Mouse (Mus musculus) right cerebral cortex, adult 18-20 months (tissue): ENCODE measurements around the gene Tead1.

Source experiments
- DNase-seq: peaks from one replicate; pipeline ENCODE4 v3.0.0; 2022; ENCODE audit warnings: mixed read lengths

The Tead1 gene

GRCm38 (mm10) chr7:112688425-112689001, 9.4 kb downstream of the Tead1 start:
- no peak for DNase-seq

DNA sequence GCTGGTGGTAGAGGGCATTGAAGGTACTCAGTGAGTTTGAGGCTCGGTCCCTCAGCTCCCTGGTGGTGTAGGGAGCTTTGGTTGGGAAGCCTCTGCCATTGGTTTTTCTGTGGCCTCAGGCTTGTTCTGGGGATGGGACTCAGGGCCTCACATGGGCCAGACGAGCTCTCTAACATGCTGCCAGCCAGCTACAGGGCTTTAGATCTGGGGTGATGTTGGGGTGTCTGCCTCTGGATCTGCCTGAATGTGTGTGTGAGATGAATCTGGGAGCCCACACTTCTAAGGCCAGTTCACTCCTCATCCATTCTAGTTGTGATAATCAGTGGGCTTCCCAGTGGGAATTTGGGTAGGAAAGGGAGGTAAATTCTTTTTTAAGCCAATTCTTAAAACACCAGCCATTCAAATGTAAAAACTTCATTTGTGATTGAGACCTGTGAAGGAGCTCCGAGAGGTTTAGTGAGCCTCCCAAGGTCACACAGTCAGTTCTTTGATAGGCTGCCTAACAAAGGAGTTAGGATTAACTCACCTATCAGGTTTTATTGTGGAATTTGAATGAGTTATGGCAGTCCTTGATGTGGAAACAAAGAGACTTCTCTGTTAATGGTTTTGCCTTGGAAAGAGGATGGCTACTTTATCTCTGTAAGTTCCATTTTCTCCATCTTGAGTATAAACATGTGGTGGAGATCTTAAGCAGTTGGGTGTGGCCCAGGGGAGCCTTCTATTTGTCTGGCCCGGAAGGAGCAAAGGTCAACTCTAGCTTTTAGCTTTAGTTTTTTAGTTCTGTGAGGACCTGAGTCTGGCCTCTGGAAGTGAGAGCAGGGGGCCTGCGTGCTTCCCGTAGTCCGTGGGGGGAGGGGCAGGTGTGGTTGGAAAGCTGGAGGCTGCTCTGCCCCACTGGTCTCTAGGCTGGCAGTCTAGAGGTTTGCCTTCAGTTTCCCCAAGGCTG, 12.0 kb downstream of the Tead1 start:
- DNase-seq, result no peak

DNA sequence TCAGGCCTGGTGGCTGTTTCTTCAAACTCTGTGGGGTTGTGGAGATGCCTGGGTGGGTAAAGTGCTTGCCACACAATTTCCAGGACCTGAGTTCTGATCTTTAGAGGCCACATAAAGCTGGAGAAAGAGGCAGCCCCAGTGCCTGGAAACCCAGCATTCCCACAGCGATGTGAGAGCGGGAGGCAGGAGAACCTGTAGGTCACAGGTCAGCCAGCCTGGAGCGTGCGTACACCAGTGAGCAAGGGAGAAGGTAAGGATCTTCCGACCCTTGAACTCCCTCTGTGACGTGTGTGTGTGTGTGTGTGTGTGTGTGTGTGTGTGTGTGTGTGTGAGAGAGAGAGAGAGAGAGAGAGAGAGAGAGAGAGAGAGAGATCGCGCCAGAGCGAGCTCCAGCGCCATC, 14.4 kb downstream of the Tead1 start:
- no peak for DNase-seq

DNA sequence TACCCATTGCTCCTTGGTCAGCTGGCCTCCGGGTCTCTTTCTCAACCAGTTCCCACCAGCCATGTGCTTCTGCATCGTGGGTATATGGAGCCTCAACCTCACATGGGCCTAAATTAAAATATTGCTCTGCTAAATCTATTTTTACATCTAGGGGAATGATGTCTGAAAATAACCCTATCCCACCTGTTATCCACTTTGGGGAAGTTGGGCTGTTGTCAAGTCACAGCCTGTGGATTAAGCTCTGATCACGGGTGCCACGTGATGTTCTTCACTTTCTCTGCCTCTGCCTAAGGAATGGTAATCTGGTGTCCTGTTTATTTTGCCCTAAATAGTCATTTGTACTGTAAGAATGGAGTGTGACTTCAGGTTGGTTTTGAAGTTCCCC, 17.7 kb downstream of the Tead1 start:
- no peak for DNase-seq

DNA sequence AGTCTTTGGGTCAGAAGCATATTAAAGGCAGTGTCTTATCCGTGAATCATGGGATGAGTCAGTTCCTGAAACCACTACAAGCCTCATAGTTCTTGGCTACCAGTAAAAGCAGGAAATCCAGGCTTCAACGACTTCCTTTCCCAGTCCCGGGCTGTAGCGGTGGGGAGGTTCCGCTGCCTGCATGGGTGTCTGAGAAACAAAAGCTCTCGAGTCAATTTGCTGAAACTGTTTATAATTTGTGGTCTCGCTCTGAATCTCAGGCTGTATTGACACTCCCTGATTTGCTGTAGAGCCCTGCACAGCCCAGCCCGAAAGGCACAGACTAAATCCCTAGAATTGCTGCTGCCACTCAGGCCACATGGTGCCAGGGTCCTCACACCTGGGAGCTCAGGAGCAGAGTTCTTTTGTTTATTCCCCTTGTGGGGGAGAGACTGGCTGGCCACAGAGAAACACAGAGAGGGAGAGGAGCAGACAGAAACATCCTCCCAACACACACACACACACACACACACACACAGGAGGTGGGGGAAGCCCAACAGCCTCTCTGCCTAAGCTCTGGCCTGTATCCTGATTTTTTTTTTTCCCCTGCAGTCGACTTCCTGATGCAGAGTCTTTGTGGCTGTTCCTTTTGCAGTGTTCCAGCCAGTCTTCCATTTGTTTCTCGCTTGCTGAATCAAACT, 18.2 kb downstream of the Tead1 start:
- DNase-seq, result no peak

DNA sequence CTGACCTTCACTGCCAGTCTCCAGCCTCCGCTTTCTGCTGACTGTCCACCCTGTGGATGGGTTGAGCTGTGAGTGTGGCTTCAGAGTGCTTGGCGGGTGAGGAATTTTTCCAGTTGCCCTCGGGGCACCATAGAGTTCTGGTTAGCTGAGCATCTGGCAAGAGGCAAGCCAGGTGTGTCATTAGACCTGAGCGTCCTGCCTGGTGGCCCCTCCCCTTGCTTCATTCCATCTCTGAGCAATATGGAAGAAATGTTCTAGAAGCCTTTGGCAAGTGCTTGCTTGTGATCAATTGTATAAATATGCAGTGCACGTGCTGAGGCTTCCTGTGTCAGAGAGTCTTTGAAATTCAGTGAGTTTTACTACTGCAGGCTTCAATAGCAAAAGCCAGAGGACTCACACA, 21.0 kb downstream of the Tead1 start:
- no peak for DNase-seq

- no peak for DNase-seq
Measured at GRCm38 (mm10) chr7:112703341-112703740, 24.2 kb downstream of the Tead1 start.

- no peak for DNase-seq
Measured at GRCm38 (mm10) chr7:112705870-112706269, 26.8 kb downstream of the Tead1 start.

- no peak for DNase-seq
Measured at GRCm38 (mm10) chr7:112706756-112707155, 27.6 kb downstream of the Tead1 start.

- DNase-seq, result no peak
Measured at GRCm38 (mm10) chr7:112710409-112711107, 31.4 kb downstream of the Tead1 start.

DNA sequence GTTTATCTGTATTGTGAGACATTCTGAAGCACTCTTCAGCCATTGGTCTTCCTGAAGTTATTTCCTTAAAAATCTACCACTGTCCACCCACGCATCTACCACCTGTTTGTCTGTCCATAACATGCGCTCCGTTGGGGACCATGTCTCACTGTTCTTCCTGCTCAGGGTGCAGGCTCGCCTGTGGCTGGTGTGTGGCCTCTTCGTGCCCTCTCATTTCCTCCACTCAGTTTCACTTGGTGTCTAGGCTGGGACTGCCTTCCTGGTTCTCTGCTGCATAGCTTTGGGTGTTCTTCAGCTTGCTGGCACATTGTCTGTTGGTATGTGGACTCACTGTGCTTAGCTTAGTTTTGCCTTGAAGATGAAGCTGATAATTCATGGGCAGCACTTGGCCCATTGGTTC, 32.9 kb downstream of the Tead1 start:
- DNase-seq, result no peak

GRCm38 (mm10) chr7:112713509-112713908, 34.4 kb downstream of the Tead1 start:
- no peak for DNase-seq

- no peak for DNase-seq
Measured at GRCm38 (mm10) chr7:112714783-112715182, 35.7 kb downstream of the Tead1 start.

DNA sequence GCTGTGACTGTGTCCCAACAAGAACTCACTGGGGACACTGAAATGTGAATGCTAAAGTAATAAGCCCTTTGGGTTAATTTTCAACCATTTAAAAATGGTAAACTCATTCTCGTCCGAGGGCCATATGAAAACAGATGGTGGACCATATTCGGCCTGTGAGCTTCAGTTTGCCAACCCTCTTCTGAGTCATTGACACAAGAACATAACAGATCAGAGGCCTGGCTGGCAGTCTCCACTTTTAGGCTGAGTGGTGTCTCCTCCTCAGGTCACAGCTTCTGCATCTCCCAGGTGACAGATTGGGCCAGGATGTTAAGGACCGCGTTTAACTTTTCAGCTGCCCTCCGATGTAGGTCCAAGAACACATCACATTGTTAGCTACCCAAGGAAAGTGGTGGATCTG, 37.6 kb downstream of the Tead1 start:
- DNase-seq, result no peak

DNA sequence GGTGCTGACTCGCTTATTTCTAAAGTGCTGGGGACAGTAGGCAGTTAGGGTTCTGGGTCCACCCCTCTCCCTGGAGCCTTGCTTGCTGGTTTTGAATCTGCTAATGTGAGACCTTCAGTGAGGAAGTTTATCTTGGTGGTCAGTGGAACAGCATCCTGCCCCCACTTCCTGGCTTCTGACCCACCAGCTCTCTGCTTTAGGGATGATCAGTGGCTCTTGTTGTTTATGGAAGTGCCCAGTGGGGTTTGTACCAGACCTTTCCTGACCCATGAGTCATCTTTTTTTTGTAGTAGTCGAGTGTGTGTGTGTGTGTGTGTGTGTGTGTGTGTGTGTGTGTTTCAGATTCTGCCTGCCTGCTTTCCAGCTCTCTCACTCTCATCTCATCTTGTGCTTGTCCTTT, 38.6 kb downstream of the Tead1 start:
- no peak for DNase-seq

DNA sequence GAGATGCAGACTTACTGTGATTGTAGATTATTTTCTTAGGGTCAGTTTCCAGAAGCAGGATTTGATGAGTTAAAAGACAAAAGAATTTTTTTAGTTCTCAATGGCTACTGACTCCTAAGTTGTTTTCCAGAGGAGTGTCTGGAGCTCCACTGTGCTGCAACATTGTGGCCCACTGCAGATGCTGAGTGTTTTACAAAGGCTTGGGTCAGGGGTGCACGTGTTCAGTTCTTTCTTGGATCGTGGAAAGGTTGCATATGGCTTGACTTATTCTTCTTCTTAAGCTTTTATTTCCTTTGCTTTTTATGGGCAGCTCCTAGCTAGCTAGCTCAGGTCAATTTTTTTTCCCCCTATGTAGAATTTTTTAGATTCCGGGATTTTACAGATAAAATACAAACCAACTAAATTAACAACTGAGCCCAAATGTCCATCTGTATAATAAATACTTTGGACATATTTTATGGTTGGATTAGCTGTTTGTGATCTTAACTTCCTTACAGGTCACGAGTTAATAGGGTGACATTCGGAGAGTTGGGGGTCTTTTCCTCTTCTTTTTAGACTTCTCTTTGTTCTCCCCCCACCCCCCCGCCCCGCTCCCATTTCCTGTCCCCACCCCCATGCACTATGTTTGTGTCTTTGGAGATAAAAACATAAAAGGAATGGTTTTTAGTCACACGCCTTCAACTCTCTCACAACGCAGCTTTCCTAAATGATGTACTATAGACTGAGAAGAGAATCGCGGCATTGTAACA, 40.5 kb downstream of the Tead1 start:
- no peak for DNase-seq

DNA sequence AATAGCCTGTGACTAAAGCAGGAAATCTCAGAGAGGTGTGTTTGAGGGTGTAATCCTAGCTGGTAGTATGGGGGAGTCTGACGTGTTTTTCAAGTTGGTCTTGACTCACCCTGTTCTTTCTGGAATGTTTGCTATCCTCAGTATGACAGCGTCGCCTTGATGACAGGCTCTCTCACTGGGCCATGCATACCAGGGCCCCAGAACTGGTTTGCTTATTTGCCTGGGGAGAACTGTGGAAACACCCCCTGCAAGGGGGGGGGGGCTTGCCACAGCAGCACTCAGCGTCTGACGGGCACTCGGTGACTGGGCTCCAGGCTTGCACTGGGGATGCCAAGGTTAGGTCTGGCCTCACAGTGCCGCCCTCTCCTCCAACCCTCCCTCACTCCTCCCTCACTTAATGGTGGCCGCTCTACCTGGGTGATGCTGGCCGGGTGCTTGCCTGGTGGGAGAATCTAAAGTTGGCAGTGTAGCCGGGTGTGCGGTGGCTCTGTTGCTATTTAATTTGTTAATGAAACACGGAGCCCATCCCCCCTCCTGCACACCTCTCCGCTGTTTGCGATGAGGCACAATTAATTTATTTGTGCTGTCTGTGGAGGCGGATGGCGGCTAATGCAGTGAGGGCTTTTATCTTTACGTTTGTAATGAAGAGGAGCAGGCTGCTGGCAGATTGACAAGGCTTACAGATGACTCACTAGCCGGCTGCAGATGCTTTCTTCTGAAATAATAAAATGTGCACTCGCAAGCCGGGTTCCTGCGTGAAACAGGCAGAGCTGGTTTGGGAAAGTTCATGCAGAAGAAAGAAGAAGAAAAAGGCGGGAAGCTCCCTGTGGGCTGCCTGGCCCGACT, 41.2 kb downstream of the Tead1 start:
- DNase-seq, result peak; percentile 73

- no peak for DNase-seq
Measured at GRCm38 (mm10) chr7:112720989-112721337, 41.8 kb downstream of the Tead1 start.

GRCm38 (mm10) chr7:112721859-112722258, 42.7 kb downstream of the Tead1 start:
- DNase-seq, result no peak

GRCm38 (mm10) chr7:112728399-112728798, 49.3 kb downstream of the Tead1 start:
- DNase-seq, result no peak

DNA sequence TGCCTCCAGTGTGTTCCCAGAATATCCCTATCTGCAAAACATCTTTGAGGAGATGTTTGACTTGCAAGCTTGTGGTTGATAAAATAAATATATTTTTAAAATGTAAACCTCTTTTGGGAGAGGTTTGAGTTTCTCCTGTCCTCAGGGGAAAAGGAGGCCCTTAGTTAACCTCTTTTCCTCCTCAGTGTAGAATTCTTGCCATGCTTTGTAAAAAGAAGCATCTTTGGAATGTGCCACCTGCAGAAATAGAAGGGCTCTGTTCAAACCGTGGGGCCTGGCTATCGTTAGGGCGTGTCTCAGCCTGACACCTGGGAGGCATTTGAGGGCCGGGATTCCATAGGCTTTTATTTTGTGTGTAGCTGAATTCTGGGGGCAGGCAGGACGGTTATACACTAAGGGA, 51.1 kb downstream of the Tead1 start:
- no peak for DNase-seq

GRCm38 (mm10) chr7:112731584-112731983, 52.5 kb downstream of the Tead1 start:
- DNase-seq, result no peak
